Mouse (Mus musculus): ENCODE measurements around the gene Ist1. TPM values are rescaled to one million over a fixed set of nuclear protein-coding genes. Genes with fewer than 3 reads are reported as not detected.

The Ist1 gene
- total and polyA plus RNA-seq, 3 experiments = 23.4 to 88.4 (median 69.7) TPM

DNA sequence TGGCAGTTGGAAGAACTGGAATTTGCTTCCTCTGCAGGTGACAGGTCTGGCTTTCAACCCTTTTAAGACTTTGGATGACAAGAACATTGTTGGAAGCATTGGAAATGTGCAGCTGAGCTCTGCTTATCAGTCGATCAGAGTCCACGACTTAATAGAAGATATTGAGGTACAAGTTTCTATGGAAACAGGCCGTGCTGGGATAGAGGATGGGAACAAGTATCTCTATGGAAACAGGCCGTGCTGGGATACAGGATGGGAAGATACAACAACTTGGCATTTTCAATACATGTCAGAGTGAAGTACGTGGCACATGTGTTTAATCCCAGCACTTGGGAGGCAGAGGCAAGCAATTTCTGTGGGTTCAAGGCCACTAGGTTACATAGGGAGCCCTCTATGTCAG is 60.6 kb downstream of the Ist1 start:
- Histone ChIP-seq H3K36me3 (replicated peaks) (peaks cover 92% of the 10 kb centered on the region), H3K4me1 (ENCODE audit: insufficient read depth, low read depth, low read length) (no peaks in the 10 kb centered on the region), H3K27me3 (ENCODE audit: insufficient read depth, low read length) (no peaks in the 10 kb centered on the region), H3K4me3 (ENCODE audit: low read depth, low read length) (no peak overlapping the region), H3K9me3 (replicated peaks) (no peaks in the 10 kb centered on the region)
- TF ChIP-seq GATA2 (IDR thresholded peaks at IDR 0.05; ENCODE audit: borderline replicate concordance, low read depth, low read length) = no peak
- TF ChIP-seq CTCF (IDR thresholded peaks at IDR 0.05; ENCODE audit: low read depth, low read length) = no peak
- TF ChIP-seq POLR2AphosphoS5 (IDR thresholded peaks at IDR 0.05; ENCODE audit: insufficient replicate concordance, low read depth, low read length) = no peak
- no peak for TF ChIP-seq TAL1 (conservative IDR thresholded peaks at IDR 0.05; ENCODE audit: low read depth, low read length)
- no peak for TF ChIP-seq GATA1 (IDR thresholded peaks at IDR 0.05; ENCODE audit: borderline replicate concordance, low read length)
- DNase-seq (ENCODE audit: low spot score) (no peak), ATAC-seq (ENCODE audit: extremely low read depth, insufficient number of reproducible peaks, low FRiP score, poor library complexity, severe bottlenecking) (no peak)

GRCm38 (mm10) chr8:109628638-109629037 is 64.4 kb downstream of the Ist1 start:
- DNase-seq (ENCODE audit: low spot score) = no peak
- ATAC-seq (ENCODE audit: extremely low read depth, insufficient number of reproducible peaks, low FRiP score, poor library complexity, severe bottlenecking) = no peak
- no peak overlapping the region for H3K4me3 ChIP-seq (ENCODE audit: low read depth, low read length)
- H3K4me1 ChIP-seq (ENCODE audit: insufficient read depth, low read depth, low read length) = no peaks in the 10 kb centered on the region
- no peak for TF ChIP-seq GATA1 (IDR thresholded peaks at IDR 0.05; ENCODE audit: borderline replicate concordance, low read length)
- no peak for TF ChIP-seq GATA2 (IDR thresholded peaks at IDR 0.05; ENCODE audit: borderline replicate concordance, low read depth, low read length)
- TF ChIP-seq POLR2AphosphoS5 (IDR thresholded peaks at IDR 0.05; ENCODE audit: insufficient replicate concordance, low read depth, low read length) = no peak
- TF ChIP-seq TAL1 (conservative IDR thresholded peaks at IDR 0.05; ENCODE audit: low read depth, low read length) = no peak
- TF ChIP-seq CTCF (IDR thresholded peaks at IDR 0.05; ENCODE audit: low read depth, low read length) = no peak
- H3K36me3 ChIP-seq (replicated peaks) = peaks cover 94% of the 10 kb centered on the region
- H3K27me3 ChIP-seq (ENCODE audit: insufficient read depth, low read length) = no peaks in the 10 kb centered on the region
- H3K9me3 ChIP-seq (replicated peaks) = no peaks in the 10 kb centered on the region

Other genes starting within 250 kb of the Ist1 start
- gene Pmfbp1, start 199.2 kb downstream of the Ist1 start, total RNA-seq (2014; fragmentation: Nextera tagmentation) = not detected in 2 replicates
- 0.05 TPM in 1 of 2 replicates, not detected in the other for gene Pmfbp1, start 199.2 kb downstream of the Ist1 start, total RNA-seq (2017)
- gene Pmfbp1, start 199.2 kb downstream of the Ist1 start, polyA plus RNA-seq (2012) = not detected in 2 replicates
- 16.3 and 22.9 TPM in 2 replicates for gene Dhx38, start 127.4 kb downstream of the Ist1 start, total RNA-seq (2014; fragmentation: Nextera tagmentation)
- 36.1 and 37.5 TPM in 2 replicates for gene Dhx38, start 127.4 kb downstream of the Ist1 start, total RNA-seq (2017)
- gene Dhx38, start 127.4 kb downstream of the Ist1 start, polyA plus RNA-seq (2012) = 26.8 and 34.1 TPM in 2 replicates
- 9.6 and 10.5 TPM in 2 replicates for gene Txnl4b, start 127.4 kb downstream of the Ist1 start, total RNA-seq (2014; fragmentation: Nextera tagmentation)
- gene Txnl4b, start 127.4 kb downstream of the Ist1 start, total RNA-seq (2017) = 20.3 TPM in 2 replicates
- gene Txnl4b, start 127.4 kb downstream of the Ist1 start, polyA plus RNA-seq (2012) = 6.1 and 8.1 TPM in 2 replicates
- not detected in 2 replicates for gene Hp, start 114.1 kb downstream of the Ist1 start, total RNA-seq (2014; fragmentation: Nextera tagmentation)
- gene Hp, start 114.1 kb downstream of the Ist1 start, total RNA-seq (2017) = not detected in 2 replicates
- 0.24 and 0.28 TPM in 2 replicates for gene Hp, start 114.1 kb downstream of the Ist1 start, polyA plus RNA-seq (2012)
- gene Dhodh, start 84.6 kb downstream of the Ist1 start, total RNA-seq (2014; fragmentation: Nextera tagmentation) = 22.6 and 24.6 TPM in 2 replicates
- 23.7 and 29.4 TPM in 2 replicates for gene Dhodh, start 84.6 kb downstream of the Ist1 start, total RNA-seq (2017)
- gene Dhodh, start 84.6 kb downstream of the Ist1 start, polyA plus RNA-seq (2012) = 110 and 117 TPM in 2 replicates
- 23.9 and 30.0 TPM in 2 replicates for gene Pkd1l3, start 78.7 kb downstream of the Ist1 start, total RNA-seq (2014; fragmentation: Nextera tagmentation)
- gene Pkd1l3, start 78.7 kb downstream of the Ist1 start, total RNA-seq (2017) = 7.0 and 11.2 TPM in 2 replicates
- 2.2 and 3.5 TPM in 2 replicates for gene Pkd1l3, start 78.7 kb downstream of the Ist1 start, polyA plus RNA-seq (2012)
- 4.7 and 7.9 TPM in 2 replicates for gene Zfp821, start 12.3 kb upstream of the Ist1 start, total RNA-seq (2014; fragmentation: Nextera tagmentation)
- 10.4 and 12.0 TPM in 2 replicates for gene Zfp821, start 12.3 kb upstream of the Ist1 start, total RNA-seq (2017)
- gene Zfp821, start 12.3 kb upstream of the Ist1 start, polyA plus RNA-seq (2012) = 4.7 and 5.1 TPM in 2 replicates
- gene Atxn1l, start 44.5 kb upstream of the Ist1 start, total RNA-seq (2014; fragmentation: Nextera tagmentation) = 27.6 and 29.5 TPM in 2 replicates
- 18.4 and 20.7 TPM in 2 replicates for gene Atxn1l, start 44.5 kb upstream of the Ist1 start, total RNA-seq (2017)
- gene Atxn1l, start 44.5 kb upstream of the Ist1 start, polyA plus RNA-seq (2012) = 33.4 and 36.8 TPM in 2 replicates
- 114 and 127 TPM in 2 replicates for gene Ap1g1, start 85.3 kb upstream of the Ist1 start, total RNA-seq (2014; fragmentation: Nextera tagmentation)
- 76.0 and 87.5 TPM in 2 replicates for gene Ap1g1, start 85.3 kb upstream of the Ist1 start, total RNA-seq (2017)
- 49.3 and 73.7 TPM in 2 replicates for gene Ap1g1, start 85.3 kb upstream of the Ist1 start, polyA plus RNA-seq (2012)
- gene Phlpp2, start 175.3 kb upstream of the Ist1 start, total RNA-seq (2014; fragmentation: Nextera tagmentation) = 9.5 and 15.0 TPM in 2 replicates
- 4.8 and 6.5 TPM in 2 replicates for gene Phlpp2, start 175.3 kb upstream of the Ist1 start, total RNA-seq (2017)
- gene Phlpp2, start 175.3 kb upstream of the Ist1 start, polyA plus RNA-seq (2012) = 2.9 and 3.7 TPM in 2 replicates